Mouse (Mus musculus) ES-E14 (cell line): ENCODE measurements at regions not wholly inside any gene's neighbourhood (a gene's known extent, or its start where the extent isn't known, plus 50 kb on each side); places are given as distances from the start of the nearest gene placed in this dataset.

ENCODE experiments used
- DNase-seq: peaks from one replicate; pipeline ENCODE4 v3.0.0-alpha.2; 2013; ENCODE audit warnings: low read depth, low spot score
- H3K27ac ChIP-seq: 2 replicates; pipeline ENCODE4 v1.5.1; 2012; ENCODE audit warnings: low read depth, mild to moderate bottlenecking, low read length, moderate library complexity, mixed read lengths; ENCODE audit not compliant: poor library complexity, insufficient read depth, severe bottlenecking
- H3K36me3 ChIP-seq: 2 replicates; pipeline ENCODE4 v1.6.1; 2012; ENCODE audit warnings: mild to moderate bottlenecking, low read length, moderate library complexity, mixed read lengths; ENCODE audit not compliant: control insufficient read depth, poor library complexity, insufficient read depth, severe bottlenecking
- H3K4me1 ChIP-seq, 2 experiments: fragments of 150-350 bp in 1 of 2; sonication (generic) in 1 of 2; 2 replicates each; pipeline ENCODE4 v1.6.1; 2012; ENCODE audit warnings: low read length in 2 of 2, mild to moderate bottlenecking in 1 of 2, mixed read lengths in 1 of 2; ENCODE audit not compliant: control insufficient read depth in 2 of 2, insufficient read depth in 2 of 2, poor library complexity in 1 of 2
- H3K4me3 ChIP-seq, 2 experiments: fragments of 150-350 bp in 1 of 2; sonication (generic) in 1 of 2; 2 replicates each; pipeline ENCODE4 v1.5.1; 2012; ENCODE audit warnings: low read length in 2 of 2, low read depth in 1 of 2, mild to moderate bottlenecking in 1 of 2, mixed read lengths in 1 of 2; ENCODE audit not compliant: insufficient read depth in 1 of 2, poor library complexity in 1 of 2, severe bottlenecking in 1 of 2
- H3K9ac ChIP-seq: 2 replicates; pipeline ENCODE4 v1.6.1; 2012; ENCODE audit warnings: low read depth, mild to moderate bottlenecking, low read length, mixed read lengths; ENCODE audit not compliant: poor library complexity, insufficient read depth, severe bottlenecking
- H3K9me3 ChIP-seq: fragments of 150-350 bp; sonication (generic); 2 replicates; pipeline ENCODE4 v1.6.1; 2012; ENCODE audit warnings: low read depth, mild to moderate bottlenecking, low read length; ENCODE audit not compliant: control insufficient read depth, insufficient read depth
- CHD2 ChIP-seq: IDR thresholded peaks from 2 replicates; pipeline ENCODE4 v1.6.1; 2014; ENCODE audit warnings: mild to moderate bottlenecking, low read depth, low read length, inconsistent platforms
- HCFC1 ChIP-seq: IDR thresholded peaks from 2 replicates; pipeline ENCODE4 v1.6.1; 2012; ENCODE audit warnings: low read length, inconsistent platforms, borderline replicate concordance; ENCODE audit not compliant: insufficient read depth
- MAFK ChIP-seq: IDR thresholded peaks from 2 replicates; pipeline ENCODE4 v1.6.1; 2014; ENCODE audit warnings: mild to moderate bottlenecking, low read depth, low read length, inconsistent platforms; ENCODE audit not compliant: insufficient read depth
- ZC3H11A ChIP-seq: IDR thresholded peaks from 2 replicates; pipeline ENCODE4 v1.6.1; 2012; ENCODE audit warnings: low read depth, mild to moderate bottlenecking, inconsistent platforms, low read length, borderline replicate concordance
- ZNF384 ChIP-seq: IDR thresholded peaks from 2 replicates; pipeline ENCODE4 v1.6.1; 2012; ENCODE audit warnings: low read depth, low read length, inconsistent platforms
- in situ Hi-C, 2 experiments: fragments of 600-800 bp; cut with MboI; formaldehyde crosslinking; loops; one replicate each; pipeline ENCODE4 v1.15.1; 2025; ENCODE audit warnings: low sequenced_read_pairs in 2 of 2, inconsistent platforms in 1 of 2; ENCODE audit not compliant: unreplicated experiment in 2 of 2

DNA sequence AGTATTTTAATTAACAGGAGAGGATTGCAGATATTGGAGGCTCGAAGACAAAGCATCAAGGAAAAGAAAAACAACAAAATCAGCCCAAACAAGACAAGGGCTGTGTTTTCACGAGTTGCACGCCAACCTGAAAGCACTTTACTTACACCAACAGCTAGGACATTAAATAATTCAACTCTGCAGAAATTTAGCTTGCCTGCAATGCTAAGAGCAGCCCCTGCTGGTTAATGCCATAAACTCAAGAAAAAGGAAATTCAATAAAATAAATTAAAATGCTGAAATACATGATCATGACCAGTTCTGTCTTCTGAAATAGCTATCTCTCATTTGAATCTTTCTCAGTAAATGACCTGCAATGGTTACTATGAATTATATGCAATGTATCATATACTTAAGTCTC, 271.7 kb upstream of the Robo2 start:
- TF ChIP-seq MAFK, result no peak
- no peak for TF ChIP-seq ZC3H11A
- no peak for TF ChIP-seq CHD2
- no peak for TF ChIP-seq ZNF384
- no peak for TF ChIP-seq HCFC1
- DNase-seq, result no peak
- Histone ChIP-seq H3K9me3 (no peaks in the 10 kb centered on the region), H3K4me3 (no peak overlapping the region), H3K27ac (no peak overlapping the region), H3K9ac (no peak overlapping the region), H3K36me3 (no peaks in the 10 kb centered on the region), H3K4me1 (no peaks in the 10 kb centered on the region)
- in situ Hi-C loops, result no loop called here

DNA sequence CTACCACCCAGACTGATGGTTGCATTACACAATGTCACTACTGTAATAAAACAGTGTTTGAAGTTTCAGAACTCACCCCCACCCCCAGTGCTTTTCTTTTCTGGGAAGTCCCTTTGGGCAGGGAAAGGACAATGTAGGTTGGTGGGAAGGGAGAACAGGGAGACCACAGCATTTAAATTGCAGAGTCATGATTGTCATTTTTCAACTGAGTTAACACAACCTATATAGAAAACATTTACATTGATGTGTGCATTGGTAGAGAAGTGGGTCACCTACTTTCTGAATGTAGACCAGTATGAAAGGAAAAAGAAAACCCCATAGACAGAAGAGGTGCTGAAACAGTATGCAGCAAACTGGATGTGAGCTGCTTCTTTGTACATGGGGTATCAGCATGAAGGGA, 264.0 kb upstream of the Robo2 start:
- TF ChIP-seq CHD2 (no peak), MAFK (no peak), ZC3H11A (no peak), HCFC1 (no peak), ZNF384 (no peak)
- Histone ChIP-seq H3K9ac (no peak overlapping the region), H3K9me3 (no peaks in the 10 kb centered on the region), H3K4me1 (no peaks in the 10 kb centered on the region), H3K27ac (no peak overlapping the region), H3K36me3 (no peaks in the 10 kb centered on the region), H3K4me3 (no peak overlapping the region)
- DNase-seq, result no peak
- in situ Hi-C loops, result no loop called here

DNA sequence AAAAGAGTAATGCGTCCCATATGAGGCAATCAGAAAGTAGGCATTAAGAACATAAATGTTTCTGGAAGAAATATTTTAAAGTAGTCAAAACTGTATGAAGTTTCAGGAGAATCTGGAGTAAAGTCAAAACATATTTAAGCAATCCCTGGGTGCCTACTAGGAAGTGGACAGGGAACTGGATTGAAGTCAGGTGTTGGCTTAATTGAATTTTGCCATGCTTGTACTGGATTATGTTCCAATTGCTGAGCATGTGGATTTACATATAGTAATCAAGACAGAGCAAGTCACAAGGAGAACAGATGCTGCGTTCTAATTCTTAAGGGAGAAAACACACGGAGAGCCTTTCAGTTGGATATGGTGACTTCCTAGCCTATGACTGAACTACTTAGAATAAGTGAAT, 259.8 kb upstream of the Robo2 start:
- no peaks in the 10 kb centered on the region for H3K4me1 ChIP-seq
- no peak for DNase-seq
- H3K4me3 ChIP-seq, result no peak overlapping the region
- no peak overlapping the region for H3K27ac ChIP-seq
- TF ChIP-seq ZC3H11A (no peak), ZNF384 (no peak), MAFK (no peak), CHD2 (no peak), HCFC1 (no peak)
- in situ Hi-C loops, result no loop called here
- no peaks in the 10 kb centered on the region for H3K9me3 ChIP-seq
- no peak overlapping the region for H3K9ac ChIP-seq
- no peaks in the 10 kb centered on the region for H3K36me3 ChIP-seq

DNA sequence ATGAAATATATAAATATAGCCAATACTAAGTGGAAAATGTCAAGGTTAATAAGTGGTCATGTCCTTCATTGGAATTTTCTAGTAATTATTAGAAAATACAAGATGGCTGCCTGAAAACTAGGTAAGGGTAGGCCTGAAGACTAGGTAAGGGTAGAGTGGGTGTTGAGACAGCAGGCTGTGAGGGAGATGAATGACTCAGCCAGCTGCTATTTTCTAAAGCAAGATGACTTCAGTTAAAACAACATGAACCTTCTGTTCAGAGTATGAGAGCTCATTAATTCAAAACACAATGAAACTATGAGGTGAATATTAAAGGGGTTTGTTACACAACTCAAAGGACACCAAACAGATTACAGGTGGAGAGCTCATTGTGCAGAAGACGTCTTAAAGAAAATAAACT, 252.7 kb upstream of the Robo2 start:
- no peaks in the 10 kb centered on the region for H3K4me1 ChIP-seq
- H3K9me3 ChIP-seq, result no peaks in the 10 kb centered on the region
- no peaks in the 10 kb centered on the region for H3K36me3 ChIP-seq
- H3K27ac ChIP-seq, result no peak overlapping the region
- no peak overlapping the region for H3K4me3 ChIP-seq
- no peak for DNase-seq
- TF ChIP-seq ZNF384 (no peak), MAFK (no peak), HCFC1 (no peak), CHD2 (no peak), ZC3H11A (no peak)
- H3K9ac ChIP-seq, result no peak overlapping the region
- in situ Hi-C loops, result no loop called here

DNA sequence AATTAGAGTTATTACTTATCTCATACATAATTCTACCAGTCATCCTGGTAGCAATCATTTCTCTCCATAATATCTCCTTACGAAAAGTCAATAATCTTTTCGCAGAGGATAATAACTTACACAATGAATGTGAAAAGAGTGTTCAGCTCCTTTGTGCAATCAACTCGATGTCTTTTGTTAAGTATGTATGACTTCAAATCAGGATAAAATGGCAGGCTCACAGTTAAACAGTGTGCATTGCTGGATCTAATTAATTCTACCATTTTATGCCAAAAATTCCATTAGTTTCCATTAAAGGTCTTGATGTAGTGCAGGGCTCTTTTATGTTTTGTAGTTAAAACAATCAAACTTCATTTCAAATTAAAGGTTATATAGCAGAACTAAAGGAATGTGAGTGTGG, 239.6 kb upstream of the Robo2 start:
- Histone ChIP-seq H3K9ac (no peak overlapping the region), H3K4me1 (no peaks in the 10 kb centered on the region), H3K27ac (no peak overlapping the region), H3K4me3 (no peak overlapping the region), H3K36me3 (no peaks in the 10 kb centered on the region), H3K9me3 (no peaks in the 10 kb centered on the region)
- DNase-seq, result no peak
- in situ Hi-C loops, result no loop called here
- TF ChIP-seq MAFK (no peak), ZC3H11A (no peak), CHD2 (no peak), ZNF384 (no peak), HCFC1 (no peak)
